Mouse (Mus musculus): Measurements from ENCODE around the gene Rbp4. TPM values are rescaled to one million over a fixed set of nuclear protein-coding genes. Genes with fewer than 3 reads are reported as not detected.

Rbp4 gene
- polyA plus RNA-seq, 1 experiment: 6.3 TPM

DNA sequence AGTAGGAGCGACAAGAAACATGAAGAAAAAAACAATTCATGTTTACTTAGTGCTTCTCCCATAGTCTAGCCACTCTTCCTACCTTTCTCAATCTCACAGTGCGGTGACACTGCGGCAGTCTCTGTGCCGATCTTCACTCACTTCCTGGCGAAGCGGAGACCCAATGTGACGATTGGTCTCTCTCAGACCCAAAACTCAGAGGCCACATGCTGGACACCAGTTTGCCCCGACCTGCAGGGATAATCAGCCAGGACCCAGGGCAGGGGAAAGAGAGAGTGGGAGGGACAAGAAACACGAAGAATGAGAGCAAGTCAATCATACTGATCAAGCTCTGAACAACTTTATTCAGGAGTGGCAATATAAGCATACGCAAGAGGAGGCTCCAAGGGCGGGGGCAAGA is 50.0 kb downstream of the Rbp4 start:
- H3K4me3 ChIP-seq (ENCODE audit: low read depth, low read length): no peak overlapping the region
- no peaks in the 10 kb centered on the region; the same call in 1 of the 2 replicates for H3K4me1 ChIP-seq (ENCODE audit: control insufficient read depth, insufficient read depth, insufficient read length, low read length)
- no peaks in the 10 kb centered on the region for H3K27me3 ChIP-seq (ENCODE audit: control insufficient read depth, insufficient read depth, low read length)
- peaks cover 17% of the 10 kb centered on the region for H3K36me3 ChIP-seq (ENCODE audit: control insufficient read depth, insufficient read depth, low read length)
- no peak overlapping the region for H3K27ac ChIP-seq (ENCODE audit: insufficient read depth, low read depth, low read length)
- WGBS: 83% methylated on average over 11 of the region's 11 CpGs
- TF ChIP-seq CTCF (IDR thresholded peaks at IDR 0.05; ENCODE audit: extremely low read depth, insufficient read length, insufficient replicate concordance, low read depth, low read length) (no peak), POLR2A (IDR thresholded peaks at IDR 0.05; ENCODE audit: low read depth, low read length) (no peak)

DNA sequence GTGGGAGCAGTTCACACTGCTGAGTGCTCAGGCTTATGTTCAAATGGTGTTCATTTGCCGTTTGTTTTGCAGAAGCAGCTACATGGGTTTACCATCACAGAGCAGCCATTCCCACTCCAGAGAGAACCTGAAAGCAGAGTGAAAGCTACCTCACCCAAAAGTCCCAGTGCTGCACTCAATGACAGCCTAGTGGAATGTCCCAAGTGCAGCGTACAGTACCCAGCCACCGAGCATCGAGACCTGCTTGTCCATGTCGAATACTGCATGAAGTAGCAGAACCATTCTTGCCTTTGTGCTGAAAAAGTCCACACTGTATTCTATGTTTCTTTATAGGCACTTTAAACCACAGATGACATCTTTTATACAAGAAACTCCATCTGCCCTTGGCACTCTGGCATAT is 51.9 kb downstream of the Rbp4 start:
- peaks cover 26% of the 10 kb centered on the region for H3K36me3 ChIP-seq (ENCODE audit: control insufficient read depth, insufficient read depth, low read length)
- no peaks in the 10 kb centered on the region; the same call in 1 of the 2 replicates for H3K4me1 ChIP-seq (ENCODE audit: control insufficient read depth, insufficient read depth, insufficient read length, low read length)
- no peak overlapping the region for H3K27ac ChIP-seq (ENCODE audit: insufficient read depth, low read depth, low read length)
- 93% methylated on average over 5 of the region's 5 CpGs for WGBS
- no peaks in the 10 kb centered on the region for H3K27me3 ChIP-seq (ENCODE audit: control insufficient read depth, insufficient read depth, low read length)
- H3K4me3 ChIP-seq (ENCODE audit: low read depth, low read length): no peak overlapping the region
- TF ChIP-seq POLR2A (IDR thresholded peaks at IDR 0.05; ENCODE audit: low read depth, low read length) (no peak), CTCF (IDR thresholded peaks at IDR 0.05; ENCODE audit: extremely low read depth, insufficient read length, insufficient replicate concordance, low read depth, low read length) (no peak)

Other genes with a start within 250 kb of the Rbp4 start
- gene Myof, start 81.7 kb downstream of the Rbp4 start, polyA plus RNA-seq (2012; rRNA removed): 4.8 and 4.9 TPM in 2 replicates
- 0.56 and 0.84 TPM in 2 replicates for gene Cep55, start 70.3 kb downstream of the Rbp4 start, polyA plus RNA-seq (2012; rRNA removed)
- gene Ffar4, start 28.2 kb downstream of the Rbp4 start, polyA plus RNA-seq (2012; rRNA removed): 5.5 and 7.1 TPM in 2 replicates
- not detected in 2 replicates for gene Pde6c, start 7.5 kb upstream of the Rbp4 start, polyA plus RNA-seq (2012; rRNA removed)
- gene Fra10ac1, start 98.9 kb upstream of the Rbp4 start, polyA plus RNA-seq (2012; rRNA removed): 0.69 and 2.2 TPM in 2 replicates
- gene Lgi1, start 139.3 kb upstream of the Rbp4 start, polyA plus RNA-seq (2012; rRNA removed): not detected in 2 replicates

Data from small intestine, adult 2 months (tissue).